Comparison of ENCODE assay signal across 21 mouse cellular contexts in the genomic region with DNA sequence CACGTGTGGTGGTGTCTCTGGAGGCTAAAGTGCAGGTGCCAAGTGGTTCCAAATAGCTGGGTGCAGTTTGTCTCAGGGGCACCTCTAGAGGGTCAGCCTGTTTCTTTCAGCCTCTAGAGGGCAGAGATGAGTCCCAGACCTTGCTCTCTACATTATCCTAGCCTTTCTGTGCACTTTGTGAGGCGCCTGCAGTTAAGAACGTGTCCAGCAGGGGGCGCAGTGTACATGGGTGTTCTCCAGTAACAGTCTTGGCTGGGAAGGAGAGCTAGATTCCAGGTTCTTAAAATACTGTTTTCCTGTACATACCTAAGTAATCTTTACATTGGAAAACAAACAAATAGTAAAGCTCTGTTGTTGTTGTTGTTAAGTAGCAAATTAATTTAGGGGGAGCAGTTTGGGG. TPM values are rescaled to one million over a fixed set of nuclear protein-coding genes. Genes with fewer than 3 reads are reported as not detected.
"Had no signal": no experiment of that assay in that cellular context is flagged by ENCODE, and none has a peak within 500 bp of the region (broad histone marks: within the 10 kb centered on the region; RNA-seq: fewer than 3 reads in every experiment).

No protein-coding gene starts in this region.

RNA-seq across cellular contexts. Expression of gene Fthl17e, which starts 8.3 kb away (rescaled TPM):
- total RNA-seq: layer of hippocampus, adult 18-20 months; layer of hippocampus, postnatal 14 days; left cerebral cortex, adult 18-20 months; left cerebral cortex, postnatal 10 days; left cerebral cortex, postnatal 4 days; liver, adult 2 months; megakaryocyte-erythroid progenitor cell, adult 5-6 weeks had no signal
- polyA plus RNA-seq: hindbrain, embryonic 16.5 days; inflammation-experienced regulatory T-cells, adult 6 months; intestine, postnatal 0 days; kidney, embryonic 15.5 days; limb, embryonic 13.5 days; liver, adult 2 months; liver, embryonic 15.5 days; lung, embryonic 15.5 days; macrophage; midbrain, embryonic 12.5 days; midbrain, embryonic 16.5 days; neural tube, embryonic 14.5 days; small intestine, adult 2 months; stomach, embryonic 16.5 days; urinary bladder, adult 2 months had no signal

RNA-seq across cellular contexts. Expression of gene Fthl17f, which starts 21.2 kb away (rescaled TPM):
- total RNA-seq: layer of hippocampus, adult 18-20 months; layer of hippocampus, postnatal 14 days; left cerebral cortex, adult 18-20 months; left cerebral cortex, postnatal 10 days; left cerebral cortex, postnatal 4 days; liver, adult 2 months; megakaryocyte-erythroid progenitor cell, adult 5-6 weeks had no signal
- polyA plus RNA-seq: hindbrain, embryonic 16.5 days; inflammation-experienced regulatory T-cells, adult 6 months; intestine, postnatal 0 days; kidney, embryonic 15.5 days; limb, embryonic 13.5 days; liver, adult 2 months; liver, embryonic 15.5 days; lung, embryonic 15.5 days; macrophage; midbrain, embryonic 12.5 days; midbrain, embryonic 16.5 days; neural tube, embryonic 14.5 days; small intestine, adult 2 months; stomach, embryonic 16.5 days; urinary bladder, adult 2 months had no signal

RNA-seq across cellular contexts. Expression of gene Fthl17d, which starts 55.1 kb away (rescaled TPM):
- total RNA-seq: layer of hippocampus, adult 18-20 months; layer of hippocampus, postnatal 14 days; left cerebral cortex, adult 18-20 months; left cerebral cortex, postnatal 10 days; left cerebral cortex, postnatal 4 days; liver, adult 2 months; megakaryocyte-erythroid progenitor cell, adult 5-6 weeks had no signal
- polyA plus RNA-seq: hindbrain, embryonic 16.5 days; inflammation-experienced regulatory T-cells, adult 6 months; intestine, postnatal 0 days; kidney, embryonic 15.5 days; limb, embryonic 13.5 days; liver, adult 2 months; liver, embryonic 15.5 days; lung, embryonic 15.5 days; macrophage; midbrain, embryonic 12.5 days; midbrain, embryonic 16.5 days; neural tube, embryonic 14.5 days; small intestine, adult 2 months; stomach, embryonic 16.5 days; urinary bladder, adult 2 months had no signal
